Comparison of ENCODE assay signal across 17 mouse cellular contexts in the genomic region with DNA sequence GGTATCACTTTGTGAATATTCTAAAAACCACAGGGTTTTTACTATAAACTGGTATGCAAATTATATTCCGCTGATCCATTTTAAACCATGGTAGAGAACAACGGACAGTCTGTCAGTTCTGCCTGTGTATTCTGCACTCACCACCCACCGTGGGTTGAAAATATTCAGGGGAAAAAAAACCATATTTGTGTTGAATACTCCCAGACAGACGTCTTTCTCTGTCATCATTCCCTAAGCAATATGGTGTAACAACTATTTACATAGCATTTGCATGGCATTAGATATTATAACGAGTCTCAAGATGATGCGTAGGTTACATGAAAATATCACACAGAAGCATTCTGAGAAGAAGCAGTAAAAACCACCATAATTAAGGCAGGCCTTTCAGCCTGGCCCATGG.
A peak's percentile ranks its signal among the peaks of the same experiment; 100 is the strongest.
DNase-seq lines count a peak whose midpoint lies in the region; ATAC-seq lines count a peak whose summit lies in the region.
"Had no signal": no experiment of that assay in that cellular context is flagged by ENCODE, and none has a peak within 500 bp of the region (broad histone marks: within the 10 kb centered on the region; RNA-seq: fewer than 3 reads in every experiment).

No protein-coding gene starts in this region.

- WGBS in forebrain, embryonic 14.5 days, result 75% methylated on average over 6 of the region's 6 CpGs
- 93% methylated on average over 6 of the region's 6 CpGs for WGBS in forebrain, embryonic 10.5 days
- WGBS in hindbrain, embryonic 10.5 days, result 90% methylated on average over 6 of the region's 6 CpGs

- ATAC-seq in forebrain, embryonic 14.5 days, result no peak; the same call in 1 of the 2 replicates
- ATAC-seq: hindbrain, embryonic 16.5 days; inflammation-experienced regulatory T-cells, adult 6 months had no signal

- peak; percentile 21 for DNase-seq in forebrain, embryonic 14.5 days (ENCODE audit: low spot score)
- no peak for DNase-seq in forebrain, embryonic 10.5 days (ENCODE audit: extremely low spot score, low spot score)
- DNase-seq in layer of hippocampus, adult 9-10 months (ENCODE audit: low spot score), result peak; percentile 26
- no peak for DNase-seq in layer of hippocampus, postnatal 10 days (ENCODE audit: low spot score in 2 of 2)
- DNase-seq in brain, embryonic 18.5 days (ENCODE audit: low read depth, low spot score), result peak; percentile 16
- DNase-seq in spleen, adult 12 weeks (ENCODE audit: low spot score), result no peak
- no peak for DNase-seq in hindbrain, embryonic 10.5 days (ENCODE audit: low spot score)
- DNase-seq: adrenal gland, postnatal 10 days; cerebellum, adult 2 months; cerebellum, postnatal 10 days; gastrocnemius, postnatal 36 days; heart, postnatal 36 days had no signal

- H3K4me3 ChIP-seq in forebrain, embryonic 14.5 days (ENCODE audit: low read depth, low read length), result no peak overlapping the region
- no peak overlapping the region for H3K4me3 ChIP-seq in forebrain, embryonic 10.5 days
- no peak overlapping the region for H3K4me3 ChIP-seq in hindbrain, embryonic 10.5 days
- H3K4me3 ChIP-seq: embryonic facial prominence, embryonic 10.5 days; heart, embryonic 13.5 days; hindbrain, embryonic 12.5 days had no signal

- H3K27ac ChIP-seq in forebrain, embryonic 14.5 days (ENCODE audit: low read depth, low read length), result no peak overlapping the region
- H3K27ac ChIP-seq in forebrain, embryonic 10.5 days, result no peak overlapping the region
- no peak overlapping the region for H3K27ac ChIP-seq in hindbrain, embryonic 10.5 days
- H3K27ac ChIP-seq: embryonic facial prominence, embryonic 10.5 days; heart, embryonic 13.5 days; hindbrain, embryonic 12.5 days had no signal

- no peaks in the 10 kb centered on the region for H3K9me3 ChIP-seq in forebrain, embryonic 14.5 days (replicated peaks; ENCODE audit: control insufficient read depth, low read length)
- H3K9me3 ChIP-seq in forebrain, embryonic 10.5 days, result peaks cover 10% of the 10 kb centered on the region; the same call in 1 of the 2 replicates
- peaks cover 11% of the 10 kb centered on the region; the same call in 1 of the 2 replicates for H3K9me3 ChIP-seq in hindbrain, embryonic 10.5 days
- H3K9me3 ChIP-seq: hindbrain, embryonic 12.5 days had no signal

- no peaks in the 10 kb centered on the region for H3K27me3 ChIP-seq in forebrain, embryonic 14.5 days (replicated peaks; ENCODE audit: control insufficient read depth, insufficient read depth, low read length)
- H3K27me3 ChIP-seq in forebrain, embryonic 10.5 days (ENCODE audit: poor library complexity, severe bottlenecking), result no peaks in the 10 kb centered on the region
- H3K27me3 ChIP-seq in hindbrain, embryonic 10.5 days (ENCODE audit: insufficient read depth, poor library complexity, severe bottlenecking), result no peaks in the 10 kb centered on the region
- H3K27me3 ChIP-seq: heart, embryonic 13.5 days; hindbrain, embryonic 12.5 days had no signal

- H3K4me2 ChIP-seq in forebrain, embryonic 14.5 days (ENCODE audit: low read length), result no peak overlapping the region
- H3K4me2 ChIP-seq: heart, embryonic 13.5 days; hindbrain, embryonic 12.5 days had no signal

- H3K9ac ChIP-seq in forebrain, embryonic 14.5 days (ENCODE audit: low read length), result no peak overlapping the region
- H3K9ac ChIP-seq: heart, embryonic 13.5 days; hindbrain, embryonic 12.5 days had no signal

- no peaks in the 10 kb centered on the region for H3K36me3 ChIP-seq in forebrain, embryonic 14.5 days (ENCODE audit: control insufficient read depth, insufficient read depth, low read length)
- H3K36me3 ChIP-seq in forebrain, embryonic 10.5 days (replicated peaks), result no peaks in the 10 kb centered on the region
- no peaks in the 10 kb centered on the region for H3K36me3 ChIP-seq in hindbrain, embryonic 10.5 days
- H3K36me3 ChIP-seq: embryonic facial prominence, embryonic 10.5 days; heart, embryonic 13.5 days; hindbrain, embryonic 12.5 days had no signal

- no peaks in the 10 kb centered on the region for H3K4me1 ChIP-seq in forebrain, embryonic 14.5 days (ENCODE audit: control insufficient read depth, insufficient read depth, low read length)
- H3K4me1 ChIP-seq in forebrain, embryonic 10.5 days, result peaks cover 17% of the 10 kb centered on the region
- H3K4me1 ChIP-seq in hindbrain, embryonic 10.5 days (replicated peaks), result peaks cover 16% of the 10 kb centered on the region
- H3K4me1 ChIP-seq: heart, embryonic 13.5 days had no signal

Comparison
In these comparisons a context has a peak if more than half of its experiments do, and no peak if none do; other contexts are left out.
1. DNase-seq: peak in forebrain, embryonic 14.5 days (single experiment), layer of hippocampus, adult 9-10 months (single experiment) and brain, embryonic 18.5 days (single experiment); none in forebrain, embryonic 10.5 days (single experiment), layer of hippocampus, postnatal 10 days (0 of 2), spleen, adult 12 weeks (single experiment) and hindbrain, embryonic 10.5 days (single experiment).